Mouse (Mus musculus) stomach, postnatal 0 days (tissue): ENCODE measurements at regions not wholly inside any gene's neighbourhood (a gene's known extent, or its start where the extent isn't known, plus 50 kb on each side); places are given as distances from the start of the nearest gene placed in this dataset.

Experiments
- CTCF ChIP-seq: IDR thresholded peaks from 2 replicates; pipeline ENCODE4 v1.5.1; 2016; ENCODE audit warnings: antibody characterized with exemption, low read depth, mild to moderate bottlenecking, moderate library complexity
- EP300 ChIP-seq: optimal IDR thresholded peaks from 2 replicates; pipeline ENCODE3; 2016; ENCODE audit warnings: antibody characterized with exemption

DNA sequence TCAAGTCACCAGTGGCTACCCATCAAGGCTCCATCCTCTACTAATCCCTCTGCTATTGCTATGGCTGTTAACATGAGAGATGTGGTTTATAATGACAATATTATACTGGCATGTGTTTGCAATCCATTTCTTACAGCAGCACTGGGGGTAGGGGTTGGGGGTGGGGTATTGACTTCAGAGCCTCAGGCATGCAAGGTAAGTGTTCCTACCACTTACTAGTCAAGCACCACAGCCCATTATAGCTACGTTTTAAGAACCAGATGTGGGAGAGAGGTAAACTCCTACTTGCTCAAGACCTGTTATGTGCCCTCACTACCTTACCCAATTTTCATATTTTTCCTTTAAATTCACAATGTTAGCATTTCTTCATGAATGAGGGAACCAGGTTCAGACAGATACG, 451.1 kb downstream of the Sorl1 start:
- TF ChIP-seq CTCF (no peak), EP300 (no peak)
